Mouse (Mus musculus): Measurements from ENCODE around the gene Pcsk4. TPM values are rescaled to one million over a fixed set of nuclear protein-coding genes. Genes with fewer than 3 reads are reported as not detected.
A peak's percentile ranks its signal among the peaks of the same experiment; 100 is the strongest.

The Pcsk4 gene
- polyA plus RNA-seq, 1 experiment from 2014 or later = 5.4 TPM

DNA sequence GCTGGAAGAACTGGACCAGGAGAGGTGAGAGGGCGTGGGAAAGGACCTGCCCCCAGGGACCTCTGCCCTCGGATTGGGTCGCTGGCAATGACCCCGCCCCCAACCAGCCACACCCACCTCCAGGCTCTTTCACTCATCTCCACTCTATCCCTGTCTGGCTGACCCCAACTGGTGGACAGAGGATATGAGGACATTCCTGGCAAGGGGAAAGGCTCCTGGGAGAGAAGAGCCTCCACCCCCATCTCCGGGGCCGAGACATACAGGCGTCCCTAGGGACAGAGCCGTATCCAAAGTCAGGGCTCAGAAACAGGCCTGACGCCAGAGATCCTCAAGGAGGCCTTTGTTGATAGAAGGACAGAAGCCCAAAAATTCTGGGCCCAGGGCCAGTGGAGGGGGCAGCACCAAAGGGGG is 26.8 kb downstream of the Pcsk4 start:
- no peak overlapping the region for H3K4me3 ChIP-seq (replicated peaks; ENCODE audit: low read depth, low read length)
- DNase-seq (ENCODE audit: low spot score) (peak; percentile 74), ATAC-seq (replicated peaks; ENCODE audit: low FRiP score, low read depth) (peak; percentile 8; the same call in 1 of the 2 replicates)
- H3K36me3 ChIP-seq (ENCODE audit: insufficient read depth, low read length) = no peaks in the 10 kb centered on the region
- TF ChIP-seq CTCF (IDR thresholded peaks at IDR 0.05; ENCODE audit: low read depth) = 0 out of 2 replicates have a peak, but pooled peaks have one; percentile 11
- no peak overlapping the region for H3K9ac ChIP-seq (ENCODE audit: low read depth, low read length)
- 8% methylated on average over 9 of the region's 9 CpGs for WGBS
- no peaks in the 10 kb centered on the region for H3K9me3 ChIP-seq (replicated peaks; ENCODE audit: low read length)
- H3K4me2 ChIP-seq (ENCODE audit: low read length) = no peak overlapping the region
- H3K27me3 ChIP-seq (ENCODE audit: insufficient read depth, low read length) = peaks cover 39% of the 10 kb centered on the region
- H3K27ac ChIP-seq = peak overlapping the region; percentile 60; the same call in 1 of the 2 replicates
- H3K4me1 ChIP-seq (replicated peaks; ENCODE audit: insufficient read depth, low read length) = peaks cover 3% of the 10 kb centered on the region; the same call in 1 of the 2 replicates

DNA sequence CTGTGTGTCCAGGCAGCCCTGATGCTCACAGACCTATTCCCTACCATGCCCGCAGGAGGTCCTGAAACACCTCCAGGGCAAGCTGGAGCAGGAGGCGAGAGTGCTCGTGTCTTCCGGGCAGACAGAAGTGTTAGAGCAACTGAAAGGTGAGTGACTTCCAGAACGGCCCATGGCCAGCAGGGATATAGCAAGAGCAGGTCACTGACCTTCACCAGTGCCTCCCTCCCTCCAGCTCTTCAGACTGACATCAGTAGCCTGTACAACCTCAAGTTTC is 27.3 kb downstream of the Pcsk4 start:
- no peaks in the 10 kb centered on the region for H3K36me3 ChIP-seq (ENCODE audit: insufficient read depth, low read length)
- H3K9me3 ChIP-seq (replicated peaks; ENCODE audit: low read length) = no peaks in the 10 kb centered on the region
- peaks cover 43% of the 10 kb centered on the region for H3K27me3 ChIP-seq (ENCODE audit: insufficient read depth, low read length)
- DNase-seq (ENCODE audit: low spot score) = no peak
- H3K9ac ChIP-seq (ENCODE audit: low read depth, low read length) = no peak overlapping the region
- no peak overlapping the region for H3K4me2 ChIP-seq (ENCODE audit: low read length)
- TF ChIP-seq CTCF (IDR thresholded peaks at IDR 0.05; ENCODE audit: low read depth) = no peak
- H3K4me3 ChIP-seq (replicated peaks; ENCODE audit: low read depth, low read length) = no peak overlapping the region
- WGBS = 55% methylated on average over 5 of the region's 5 CpGs
- H3K27ac ChIP-seq = no peak overlapping the region
- no peak for ATAC-seq (replicated peaks; ENCODE audit: low FRiP score, low read depth)
- peaks cover 3% of the 10 kb centered on the region; the same call in 1 of the 2 replicates for H3K4me1 ChIP-seq (replicated peaks; ENCODE audit: insufficient read depth, low read length)

DNA sequence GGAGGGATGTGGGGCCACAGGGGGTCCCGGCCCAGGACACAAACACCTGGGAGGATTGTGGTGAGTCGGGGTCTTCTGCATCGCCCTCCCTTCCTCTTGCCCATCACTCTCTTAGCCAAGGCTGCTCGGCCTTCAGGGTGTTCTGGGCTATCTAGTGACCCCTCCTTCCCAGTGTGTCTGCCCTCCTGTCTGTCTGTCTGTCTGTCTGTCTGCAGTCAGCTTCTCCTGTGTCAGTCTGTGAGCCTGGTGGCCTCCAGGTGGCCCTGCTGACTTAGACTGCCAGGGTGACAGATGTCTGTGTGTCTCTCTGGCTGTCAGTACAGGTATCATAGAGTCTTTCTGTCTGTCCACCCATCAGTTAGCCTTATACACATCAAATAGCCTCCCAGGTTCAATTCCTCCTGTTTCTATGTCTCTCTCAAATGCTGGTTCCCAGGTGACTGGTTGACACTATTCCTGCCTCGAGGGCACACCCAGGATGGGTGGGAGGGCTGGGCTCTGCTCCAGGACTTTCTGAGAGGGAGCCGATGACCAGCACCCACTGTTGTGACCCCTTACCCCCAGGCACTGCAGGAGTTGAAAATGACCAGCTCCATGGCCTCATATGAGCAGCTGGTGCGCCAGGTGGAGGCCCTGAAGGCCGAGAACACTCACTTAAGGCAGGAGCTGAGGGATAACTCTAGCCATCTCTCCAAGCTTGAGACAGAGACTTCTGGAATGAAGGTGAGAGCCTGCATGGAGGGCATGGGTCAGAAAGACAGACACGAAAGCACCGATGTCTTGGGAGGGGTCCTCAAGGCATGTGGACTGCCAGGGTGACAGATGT is 27.8 kb downstream of the Pcsk4 start:
- whole genome bisulfite sequencing = 80% methylated on average over 8 of the region's 10 CpGs
- Histone ChIP-seq H3K4me2 (ENCODE audit: low read length) (no peak overlapping the region), H3K4me1 (replicated peaks; ENCODE audit: insufficient read depth, low read length) (peaks cover 3% of the 10 kb centered on the region; the same call in 1 of the 2 replicates), H3K36me3 (ENCODE audit: insufficient read depth, low read length) (no peaks in the 10 kb centered on the region), H3K4me3 (replicated peaks; ENCODE audit: low read depth, low read length) (no peak overlapping the region), H3K27ac (no peak overlapping the region), H3K9ac (ENCODE audit: low read depth, low read length) (no peak overlapping the region), H3K9me3 (replicated peaks; ENCODE audit: low read length) (no peaks in the 10 kb centered on the region), H3K27me3 (ENCODE audit: insufficient read depth, low read length) (peaks cover 43% of the 10 kb centered on the region)
- ATAC-seq (replicated peaks; ENCODE audit: low FRiP score, low read depth) = no peak
- TF ChIP-seq CTCF (IDR thresholded peaks at IDR 0.05; ENCODE audit: low read depth) = no peak
- DNase-seq (ENCODE audit: low spot score) = no peak

DNA sequence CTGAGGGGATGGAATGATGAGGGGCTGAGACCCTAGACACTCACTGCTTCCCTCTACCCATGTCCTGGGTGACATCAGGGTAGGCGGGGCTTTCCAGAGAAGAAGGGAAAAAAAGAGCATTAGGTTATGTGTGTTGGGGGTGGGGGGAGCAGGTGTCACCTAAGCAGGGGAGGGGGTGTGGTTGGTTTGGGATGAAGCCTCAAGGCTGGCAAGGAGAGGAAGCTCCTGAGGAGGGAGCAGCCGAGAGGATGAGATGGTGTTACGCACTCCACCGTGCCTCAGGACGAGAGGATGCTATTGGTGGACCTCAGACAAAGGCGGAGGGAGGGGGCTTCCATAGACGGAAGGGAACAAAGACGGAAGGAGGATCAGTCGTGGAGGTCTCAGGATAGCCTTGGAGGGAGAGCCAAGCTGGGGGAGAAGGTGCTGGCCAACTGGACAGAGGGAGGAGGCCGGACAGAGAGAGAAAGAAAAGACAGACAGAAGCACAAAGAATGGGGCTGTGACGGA is 28.6 kb downstream of the Pcsk4 start:
- no peak for ATAC-seq (replicated peaks; ENCODE audit: low FRiP score, low read depth)
- Histone ChIP-seq H3K4me3 (replicated peaks; ENCODE audit: low read depth, low read length) (no peak overlapping the region), H3K27me3 (ENCODE audit: insufficient read depth, low read length) (peaks cover 43% of the 10 kb centered on the region), H3K9me3 (replicated peaks; ENCODE audit: low read length) (no peaks in the 10 kb centered on the region), H3K4me2 (ENCODE audit: low read length) (no peak overlapping the region), H3K4me1 (replicated peaks; ENCODE audit: insufficient read depth, low read length) (peaks cover 3% of the 10 kb centered on the region; the same call in 1 of the 2 replicates), H3K27ac (no peak overlapping the region), H3K36me3 (ENCODE audit: insufficient read depth, low read length) (no peaks in the 10 kb centered on the region), H3K9ac (ENCODE audit: low read depth, low read length) (no peak overlapping the region)
- DNase-seq (ENCODE audit: low spot score) = no peak
- no peak for TF ChIP-seq CTCF (IDR thresholded peaks at IDR 0.05; ENCODE audit: low read depth)
- 26% methylated on average over 11 of the region's 11 CpGs for WGBS

DNA sequence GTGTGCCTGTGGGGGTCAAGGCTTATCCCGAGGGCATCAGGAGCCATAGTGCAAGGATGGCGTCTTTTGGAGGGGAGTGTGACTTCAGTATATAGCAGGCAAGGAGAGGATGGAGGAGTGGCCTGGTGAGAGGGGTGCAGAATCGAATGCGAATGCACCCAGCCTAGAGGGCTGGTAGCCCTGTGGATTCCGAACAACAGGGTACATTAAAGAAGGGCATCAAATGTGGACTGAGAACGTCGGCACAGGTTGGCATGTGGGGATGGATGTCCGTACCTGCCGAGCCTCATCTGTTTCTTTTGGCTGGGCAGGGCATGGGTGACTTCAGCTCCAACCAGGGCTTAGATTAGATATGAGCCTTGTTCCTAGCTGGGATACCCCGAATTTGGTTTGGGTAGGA is 29.5 kb downstream of the Pcsk4 start:
- ATAC-seq (replicated peaks; ENCODE audit: low FRiP score, low read depth) = no peak
- Histone ChIP-seq H3K9ac (ENCODE audit: low read depth, low read length) (no peak overlapping the region), H3K9me3 (replicated peaks; ENCODE audit: low read length) (no peaks in the 10 kb centered on the region), H3K4me1 (replicated peaks; ENCODE audit: insufficient read depth, low read length) (peaks cover 3% of the 10 kb centered on the region; the same call in 1 of the 2 replicates), H3K36me3 (ENCODE audit: insufficient read depth, low read length) (peaks cover under 1% of the 10 kb centered on the region; the same call in 1 of the 2 replicates), H3K4me2 (ENCODE audit: low read length) (no peak overlapping the region), H3K27ac (no peak overlapping the region), H3K4me3 (replicated peaks; ENCODE audit: low read depth, low read length) (no peak overlapping the region), H3K27me3 (ENCODE audit: insufficient read depth, low read length) (peaks cover 43% of the 10 kb centered on the region)
- TF ChIP-seq CTCF (IDR thresholded peaks at IDR 0.05; ENCODE audit: low read depth) = no peak
- DNase-seq (ENCODE audit: low spot score) = no peak
- WGBS = 48% methylated on average over 10 of the region's 10 CpGs

DNA sequence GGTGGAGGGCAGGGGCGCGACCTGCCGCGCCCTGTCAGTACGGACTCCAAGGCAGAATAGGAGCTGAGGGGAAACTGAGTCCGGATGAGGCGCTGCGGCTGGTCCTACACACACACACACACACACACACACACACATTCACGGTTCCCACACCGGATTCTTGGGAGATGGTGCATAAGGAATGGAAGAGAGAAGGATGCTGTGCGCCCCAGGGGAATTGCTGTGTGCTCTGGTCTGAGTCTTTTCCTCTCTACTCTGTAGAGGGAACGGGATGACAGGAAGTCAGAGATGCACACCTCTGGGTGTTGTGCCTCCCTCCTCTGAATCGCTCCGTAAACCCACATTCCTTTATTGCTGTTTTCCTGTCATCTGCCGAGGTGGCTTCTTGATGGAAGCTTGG is 30.0 kb downstream of the Pcsk4 start:
- Histone ChIP-seq H3K4me3 (replicated peaks; ENCODE audit: low read depth, low read length) (no peak overlapping the region), H3K36me3 (ENCODE audit: insufficient read depth, low read length) (peaks cover 5% of the 10 kb centered on the region; the same call in 1 of the 2 replicates), H3K27me3 (ENCODE audit: insufficient read depth, low read length) (peaks cover 43% of the 10 kb centered on the region), H3K4me1 (replicated peaks; ENCODE audit: insufficient read depth, low read length) (peaks cover 3% of the 10 kb centered on the region; the same call in 1 of the 2 replicates), H3K9me3 (replicated peaks; ENCODE audit: low read length) (no peaks in the 10 kb centered on the region), H3K9ac (ENCODE audit: low read depth, low read length) (no peak overlapping the region), H3K4me2 (ENCODE audit: low read length) (no peak overlapping the region), H3K27ac (no peak overlapping the region)
- ATAC-seq (replicated peaks; ENCODE audit: low FRiP score, low read depth) (no peak), DNase-seq (ENCODE audit: low spot score) (no peak)
- 11% methylated on average over 15 of the region's 15 CpGs for WGBS
- no peak for TF ChIP-seq CTCF (IDR thresholded peaks at IDR 0.05; ENCODE audit: low read depth)
